Mouse (Mus musculus) gastrocnemius, adult 18-20 months (tissue): ENCODE data around the gene Slc12a4. TPM values are rescaled to one million over a fixed set of nuclear protein-coding genes. Genes with fewer than 3 reads are reported as not detected.
A peak's percentile ranks its signal among the peaks of the same experiment; 100 is the strongest.
"Not testable (repeated sequence)": the region's sequence is repeated elsewhere in the genome, so short reads cannot be mapped to it uniquely, and the experiment has no call there.

Experiments
- DNase-seq: peaks from one replicate; pipeline ENCODE4 v3.0.0; 2021; ENCODE audit warnings: low spot score
- long read RNA-seq, 2 experiments: library from polyadenylated mRNA; stranded (forward); transcript quantifications; one replicate each; pipeline ENCODE4 v2.0.0; 2021
- total RNA-seq, 2 experiments: library from RNA; stranded (reverse); gene quantifications; 2 replicates each; pipeline ENCODE4 v1.2.3; 2021

Gene Slc12a4
- 10 to 100 TPM in 1 of 2 experiments, 1 to 10 TPM in 1; 8.7 to 16.1 TPM for total RNA-seq
- long read RNA-seq, experiment 1, transcript Slc12a4-202 (24 exons, 3,755 nt) = major isoform, 16 of 21 reads
- long read RNA-seq, experiment 1, partial matches to known transcripts = 2 of 21 reads
- long read RNA-seq, experiment 1, other reads (novel, unspliced or antisense) = 3 of 21 reads
- long read RNA-seq, experiment 2, transcript Slc12a4-202 (24 exons, 3,755 nt) = major isoform, 14 of 18 reads
- long read RNA-seq, experiment 2, partial matches to known transcripts = 2 of 18 reads
- long read RNA-seq, experiment 2, other reads (novel, unspliced or antisense) = 2 of 18 reads

DNA sequence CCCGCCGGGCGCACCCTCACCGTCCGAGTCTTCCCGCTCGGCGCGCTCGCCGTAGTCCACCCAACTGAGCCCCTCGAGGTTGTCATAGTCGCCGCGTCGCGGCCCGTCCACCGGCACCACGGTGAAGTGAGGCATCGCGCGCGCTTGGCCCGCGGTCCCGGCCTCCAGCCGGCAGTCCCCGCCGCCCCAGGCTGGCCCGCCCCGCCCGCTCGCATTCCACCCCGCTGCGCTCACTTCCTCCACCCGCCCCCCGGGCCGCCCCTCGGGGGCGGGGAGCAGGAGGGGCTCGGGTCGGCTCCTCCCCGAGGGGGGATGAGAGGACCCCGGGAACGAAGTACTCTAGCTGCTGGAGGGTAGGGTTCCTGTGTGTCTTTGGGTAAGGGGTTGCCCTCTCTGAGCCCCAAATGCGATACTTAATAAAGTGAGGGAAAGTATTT, at the start of gene Slc12a4:
Slc12a4 (minus strand) TSS at position 193 of the 437 bp plus-strand sequence.
- DNase-seq = peak; percentile 79

DNA sequence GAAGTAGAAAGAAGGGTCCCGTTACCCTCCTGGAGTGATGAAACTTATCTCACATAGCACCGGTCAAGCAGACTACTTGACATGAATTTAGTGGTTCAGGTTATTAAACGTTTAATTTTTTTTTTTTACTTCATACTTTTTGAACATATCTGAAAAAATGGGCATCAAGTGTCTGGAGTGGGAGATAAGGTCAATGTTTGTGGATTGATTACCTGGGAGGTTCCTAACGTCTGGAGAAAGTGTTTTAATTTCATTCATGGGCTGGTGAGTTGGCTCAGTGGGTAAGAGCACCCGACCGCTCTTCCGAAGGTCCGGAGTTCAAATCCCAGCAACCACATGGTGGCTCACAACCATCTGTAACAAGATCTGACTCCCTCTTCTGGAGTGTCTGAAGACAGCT, 46.3 kb upstream of the Slc12a4 start:
- DNase-seq = not testable (repeated sequence)

DNA sequence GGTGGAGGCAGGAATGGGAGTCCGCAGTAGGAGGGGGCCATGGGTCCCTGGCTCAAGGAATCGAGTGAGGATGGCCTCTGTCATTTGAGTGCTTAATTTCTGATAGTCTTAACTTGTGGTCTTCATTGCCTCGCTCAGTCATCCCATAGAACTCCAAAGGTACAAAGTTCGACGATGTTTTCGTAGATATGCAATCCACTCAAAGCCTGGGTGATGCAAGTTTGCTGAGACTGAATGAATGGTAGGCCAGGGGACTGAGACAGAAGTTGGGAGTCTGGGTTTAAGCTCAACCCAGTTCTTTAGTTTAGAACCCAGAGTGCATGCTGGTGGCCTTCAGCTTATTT, 45.7 kb upstream of the Slc12a4 start, which contains the start of gene Ddx28:
Ddx28 (minus strand) TSS at position 240 of the 344 bp plus-strand sequence.
- no peak for DNase-seq

DNA sequence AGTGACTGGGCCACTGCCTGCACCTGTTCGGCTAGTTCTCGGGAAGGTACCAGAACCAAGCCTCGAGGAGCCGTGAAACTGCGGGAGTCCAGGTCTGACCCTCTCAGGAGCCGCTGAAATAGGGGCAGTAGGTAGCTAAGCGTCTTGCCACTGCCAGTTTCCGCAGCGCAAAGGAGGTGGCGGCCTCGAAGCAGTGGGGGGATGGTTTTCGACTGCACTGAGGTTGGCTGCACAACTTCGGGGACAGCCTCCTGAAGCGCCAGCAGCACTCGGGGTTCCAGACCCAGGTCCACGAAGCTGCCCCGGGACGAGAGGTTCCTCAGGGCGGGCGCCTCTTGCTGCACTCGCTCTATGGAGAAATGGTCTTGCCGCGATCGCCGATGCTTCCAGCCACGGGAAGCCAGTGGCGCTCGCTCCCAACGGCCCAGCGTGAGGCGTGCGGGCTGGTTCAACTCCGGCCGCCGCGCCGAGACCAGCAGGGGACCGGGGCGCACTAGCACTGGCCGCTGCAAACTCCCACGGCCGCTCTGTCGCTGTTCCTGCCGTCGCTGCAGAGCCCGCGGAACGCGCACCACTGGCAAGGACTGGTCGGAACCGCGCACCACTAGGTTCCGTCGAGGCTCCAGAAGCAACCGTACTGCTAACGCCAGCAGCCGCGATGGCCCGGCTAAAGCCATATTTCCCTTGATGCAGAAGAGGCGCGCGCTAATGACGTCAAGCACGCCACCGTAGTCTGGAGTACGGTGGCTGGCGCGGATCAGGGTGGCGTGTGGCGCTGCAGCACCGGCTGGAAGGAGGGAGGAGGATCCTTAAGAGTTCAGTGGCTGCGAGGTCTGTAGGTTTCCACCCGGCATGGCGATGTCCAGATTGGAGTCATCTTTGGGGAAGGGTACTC, 45.1 kb upstream of the Slc12a4 start:
- DNase-seq = peak; percentile 89

DNA sequence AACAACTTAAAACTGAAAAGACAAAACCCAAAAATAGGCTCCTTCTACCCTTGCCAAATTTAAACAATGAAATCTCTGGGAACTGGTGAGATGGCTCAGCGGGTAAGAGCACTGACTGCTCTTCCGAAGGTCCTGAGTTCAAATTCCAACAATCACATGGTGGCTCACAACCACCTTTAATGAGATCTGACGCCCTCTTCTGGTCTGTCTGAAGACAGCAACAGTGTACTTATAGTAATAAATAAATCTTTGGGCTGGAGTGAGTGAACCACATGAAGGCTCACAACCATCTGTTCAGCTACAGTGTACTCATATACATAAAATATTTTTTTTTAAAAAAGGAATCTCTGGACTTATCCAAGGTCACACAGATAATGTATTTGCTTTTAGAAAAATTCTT, 42.0 kb upstream of the Slc12a4 start:
- not testable (repeated sequence) for DNase-seq

DNA sequence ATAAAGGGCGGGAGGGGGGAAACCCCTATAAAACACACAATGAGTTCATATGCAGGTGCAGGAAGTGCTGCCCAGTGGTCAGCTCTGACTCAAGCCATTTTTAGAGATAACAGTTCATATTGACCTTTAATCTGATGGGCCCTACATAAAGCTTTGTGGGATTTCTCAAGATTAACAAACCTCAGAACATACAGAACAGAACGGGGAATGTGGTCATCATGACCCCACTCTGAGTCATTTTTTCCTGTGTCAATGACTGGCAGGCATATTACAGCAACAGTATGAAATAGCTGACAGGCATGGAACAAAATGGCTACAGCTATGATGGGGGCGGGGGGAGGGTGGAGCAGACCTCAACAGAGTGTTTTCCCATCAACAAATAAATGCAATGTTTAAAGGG, 41.2 kb upstream of the Slc12a4 start:
- no peak for DNase-seq

DNA sequence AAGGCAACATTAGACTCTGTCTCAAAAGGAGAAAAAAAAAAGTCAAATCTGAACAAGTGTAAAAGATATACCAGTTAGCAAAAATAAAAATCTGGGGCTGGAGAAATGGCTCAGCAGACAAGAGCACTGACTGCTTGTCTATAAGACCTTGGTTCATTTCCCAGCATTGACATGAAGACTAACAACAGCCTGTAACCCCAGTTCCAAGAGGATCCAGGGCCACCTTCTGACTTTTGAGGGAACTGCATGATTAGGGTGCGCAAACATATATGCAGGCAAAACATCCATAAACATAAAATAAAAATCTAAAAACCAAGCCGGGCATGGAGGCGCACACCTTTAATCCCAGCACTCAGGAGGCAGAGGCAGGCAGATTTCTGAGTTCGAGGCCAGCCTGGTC, 40.5 kb upstream of the Slc12a4 start:
- no peak for DNase-seq

DNA sequence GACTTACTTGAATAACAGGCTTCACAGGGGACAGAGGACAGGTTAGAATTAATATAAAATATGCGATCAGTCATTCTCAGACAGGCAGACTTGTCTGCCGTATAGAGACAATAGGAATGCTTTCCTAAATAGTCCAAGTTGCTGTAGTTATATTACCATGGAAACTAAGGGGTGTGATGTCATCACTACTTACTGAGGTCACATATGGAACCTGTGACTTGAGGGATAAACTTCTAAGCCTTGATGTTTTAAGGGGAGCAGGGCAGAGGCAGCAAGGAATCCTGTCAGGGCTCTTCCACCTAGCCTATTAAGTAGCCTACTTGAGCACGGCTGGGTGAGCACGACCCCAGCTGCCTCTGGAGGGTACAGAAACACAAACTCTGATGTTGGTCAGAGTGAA, 40.0 kb upstream of the Slc12a4 start, which contains the start of gene Dpep2nb:
Dpep2nb (minus strand) TSS at position 101 of the 400 bp plus-strand sequence.
- DNase-seq = no peak

DNA sequence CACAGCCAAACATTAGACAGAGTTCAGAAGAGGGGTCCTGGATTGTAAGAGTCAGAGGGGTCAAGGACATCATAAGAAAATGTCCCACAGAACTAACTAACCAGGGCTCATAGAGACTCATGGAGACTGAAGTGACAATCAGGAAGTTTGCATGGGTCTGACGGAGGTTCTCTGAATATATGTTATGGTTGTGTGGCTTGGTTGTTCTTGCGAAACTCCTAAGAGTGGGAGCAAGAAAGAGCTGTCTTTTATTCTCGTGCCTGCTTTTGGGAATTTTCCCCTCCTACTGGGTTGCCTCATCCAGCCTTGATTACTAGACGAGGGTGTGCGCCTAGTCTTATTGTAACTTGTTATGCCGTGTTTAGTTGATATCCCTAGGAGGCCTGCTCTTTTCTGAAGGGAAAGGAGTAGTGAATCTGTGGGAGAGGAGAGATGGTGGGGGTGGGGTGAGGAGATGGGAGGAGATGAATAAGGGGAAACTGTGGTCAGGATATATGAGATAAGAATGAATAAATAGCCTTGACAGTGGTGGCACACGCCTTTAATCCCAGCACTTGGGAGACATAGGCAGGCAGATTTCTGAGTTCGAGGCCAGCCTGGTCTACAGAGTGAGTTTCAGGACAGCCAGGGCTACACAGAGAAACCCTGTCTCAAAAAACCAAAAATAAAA, 38.8 kb upstream of the Slc12a4 start:
- no peak for DNase-seq

DNA sequence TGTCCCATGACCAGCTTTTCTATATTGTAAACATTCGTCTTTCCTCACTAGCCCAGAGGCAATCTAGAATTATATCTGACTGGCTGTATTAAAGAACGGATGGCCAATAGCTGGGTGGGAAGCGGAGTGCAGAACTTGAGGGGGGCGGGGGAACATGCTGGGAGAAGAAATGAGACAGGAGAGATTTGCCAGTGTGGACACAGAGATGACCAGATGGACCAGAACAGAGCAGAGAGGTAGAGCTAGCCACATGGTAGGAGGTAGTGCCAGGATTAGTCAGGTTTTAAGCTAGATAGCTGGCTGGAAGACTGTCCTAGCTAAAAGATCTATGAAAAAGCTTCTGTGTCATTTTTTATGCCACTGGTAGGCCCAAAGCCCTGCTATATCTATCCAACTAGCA, 36.0 kb upstream of the Slc12a4 start:
- no peak for DNase-seq

DNA sequence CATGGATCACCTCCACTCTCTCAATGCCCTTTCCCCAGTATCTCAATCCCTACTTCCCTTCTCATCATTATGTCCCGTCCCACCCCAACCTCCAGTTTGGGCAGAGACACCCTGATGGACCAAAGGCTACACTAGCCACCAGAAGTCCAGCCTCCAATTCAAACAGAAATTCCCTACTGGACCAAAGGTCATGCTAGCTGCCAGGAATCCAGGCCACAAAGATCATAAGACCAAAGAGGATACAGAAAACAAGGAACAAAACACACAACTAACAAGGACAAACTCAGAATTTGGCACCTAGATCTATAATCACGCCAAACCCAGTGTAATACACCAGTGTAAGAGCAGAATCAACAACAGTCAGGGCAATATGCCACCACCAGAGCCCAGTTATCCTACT, 33.1 kb upstream of the Slc12a4 start:
- DNase-seq = no peak

DNA sequence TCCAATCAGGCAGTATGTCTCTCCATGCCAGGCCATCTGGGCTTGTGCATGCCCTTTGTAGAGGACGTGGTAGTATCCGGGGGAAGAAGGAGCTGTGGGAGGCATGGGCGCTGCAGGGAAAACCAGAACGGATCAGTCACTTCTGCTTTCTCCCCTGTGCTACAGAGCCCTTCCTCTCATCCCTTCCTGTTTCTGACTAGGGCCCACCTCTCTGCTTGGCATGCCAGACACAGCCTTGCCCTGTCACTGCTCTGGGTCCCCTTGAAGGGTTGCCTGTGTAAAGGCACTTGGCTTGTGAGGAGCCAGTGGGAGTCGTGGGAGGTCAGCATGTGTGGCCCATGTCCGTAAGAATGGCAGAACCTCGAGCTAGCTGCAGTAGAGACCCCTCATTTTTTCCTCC, 30.5 kb upstream of the Slc12a4 start:
- peak; percentile 11 for DNase-seq

DNA sequence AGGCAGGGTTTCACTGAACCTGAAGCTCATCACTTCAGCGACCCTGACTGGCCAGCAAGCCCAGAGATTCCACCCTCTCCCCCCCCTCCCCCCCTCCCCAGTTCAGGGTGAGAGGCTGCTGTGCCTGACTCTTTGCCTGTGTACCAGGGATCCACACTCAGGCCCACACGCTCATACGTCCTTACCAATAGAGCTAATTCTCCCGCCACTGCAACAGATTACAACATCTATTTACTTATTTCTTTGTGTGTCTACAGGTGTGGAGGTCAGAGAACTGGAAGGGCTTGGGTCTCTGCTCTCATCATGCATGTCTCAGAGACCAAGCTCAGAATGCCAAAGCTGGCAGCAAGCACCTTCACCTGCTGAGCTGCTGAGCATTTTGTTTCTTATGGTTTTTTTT, 27.3 kb upstream of the Slc12a4 start:
- DNase-seq = no peak

DNA sequence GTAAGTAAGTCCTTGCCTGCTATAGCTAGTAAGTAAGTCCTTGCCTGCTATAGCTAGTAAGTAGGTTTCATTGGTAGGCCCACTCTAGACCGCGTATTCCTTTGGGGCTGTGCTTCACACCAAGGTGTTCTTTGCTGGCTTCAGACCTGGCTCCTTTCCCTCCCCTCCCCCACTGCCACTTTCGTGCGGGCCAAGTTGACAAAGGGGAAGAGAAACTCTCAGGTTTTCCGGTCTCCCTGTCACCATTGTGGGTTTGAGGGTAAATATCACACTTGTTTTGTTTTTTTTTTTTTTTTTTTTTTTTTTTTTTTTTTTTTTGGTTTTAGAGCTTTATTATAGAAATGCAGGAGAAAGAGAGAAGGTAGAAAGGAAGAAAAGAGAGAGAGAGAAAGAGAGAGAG, 26.6 kb upstream of the Slc12a4 start:
- no peak for DNase-seq

DNA sequence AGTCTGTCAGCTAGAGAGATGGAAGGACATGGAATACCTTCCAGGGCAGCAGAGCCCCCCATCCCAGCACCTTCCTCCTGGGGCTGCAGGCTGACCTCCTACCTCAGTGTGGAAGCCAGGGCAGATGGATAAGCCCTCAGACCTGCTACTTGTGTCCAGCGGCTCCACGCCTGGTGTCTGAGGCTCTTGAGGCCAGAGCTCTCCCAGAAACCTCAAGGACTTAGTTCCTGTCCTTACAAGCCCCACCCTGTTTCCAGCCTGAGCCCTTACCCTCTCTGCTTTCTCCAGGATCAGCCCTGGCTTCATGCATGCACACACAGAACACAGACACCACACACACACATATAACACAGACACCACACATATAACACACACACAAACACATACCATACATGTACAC, 25.6 kb upstream of the Slc12a4 start:
- DNase-seq = no peak

DNA sequence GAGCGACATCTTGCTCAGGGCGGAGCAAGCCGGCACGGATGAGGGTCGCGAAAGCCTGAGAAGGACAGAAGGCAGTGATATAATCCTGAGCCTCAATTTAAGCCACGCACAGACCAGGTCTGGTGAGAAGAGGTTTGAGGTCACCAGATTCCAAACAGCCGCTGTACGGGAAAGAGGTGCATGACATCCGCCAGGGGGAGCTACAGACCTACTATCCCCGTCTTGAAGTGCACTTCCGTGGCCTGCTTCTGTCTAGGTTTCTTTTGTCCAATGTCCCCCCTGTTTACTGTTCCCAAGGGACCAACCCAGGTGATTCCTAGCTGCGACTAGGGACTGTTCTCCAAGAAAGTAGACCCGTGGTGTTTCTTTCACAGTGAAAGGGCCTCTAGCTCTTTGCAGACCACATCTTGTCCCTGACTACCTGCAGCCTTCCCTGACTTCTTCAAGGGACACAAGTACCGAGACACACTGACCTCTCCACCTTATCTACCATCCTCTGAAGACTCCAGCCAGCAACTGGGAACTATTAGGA, 25.0 kb upstream of the Slc12a4 start, which contains the start of gene Dus2:
Dus2 (plus strand) TSS at position 482 of the 532 bp plus-strand sequence.
- peak; percentile 87 for DNase-seq

DNA sequence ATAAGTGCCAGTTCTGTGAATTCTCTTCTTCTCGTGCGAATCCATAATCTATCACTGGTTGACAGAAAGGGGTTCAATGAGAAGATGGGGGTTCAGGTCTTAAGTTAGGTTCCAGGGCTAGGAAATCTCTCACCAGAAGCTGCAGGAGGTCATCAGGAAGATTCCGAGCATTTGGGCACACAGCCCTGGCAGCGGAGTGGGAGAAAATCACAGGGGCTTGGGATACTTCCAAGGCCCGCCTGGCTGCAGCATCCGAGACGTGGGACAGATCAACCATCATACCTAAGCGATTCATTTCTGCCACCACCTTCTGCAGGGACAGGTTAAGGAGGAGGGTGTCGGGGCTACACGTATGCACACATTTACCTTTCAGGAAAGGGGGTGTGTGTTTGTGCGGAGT, 22.6 kb upstream of the Slc12a4 start:
- no peak for DNase-seq

DNA sequence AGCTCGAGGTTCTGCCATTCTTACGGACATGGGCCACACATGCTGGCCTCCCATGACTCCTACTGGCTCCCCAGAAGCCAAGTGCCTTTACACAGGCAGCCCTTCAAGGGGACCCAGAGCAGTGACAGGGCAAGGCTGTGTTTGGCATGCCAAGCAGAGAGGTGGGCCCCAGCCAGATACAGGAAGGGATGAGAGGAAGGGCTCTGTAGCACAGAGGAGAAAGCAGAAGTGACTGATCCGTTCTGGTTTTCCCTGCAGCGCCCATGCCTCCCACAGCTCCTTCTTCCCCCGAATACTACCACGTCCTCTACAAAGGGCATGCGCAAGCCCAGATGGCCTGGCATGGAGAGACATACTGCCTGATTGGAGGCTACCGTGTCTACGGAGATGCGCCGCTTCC, 17.5 kb upstream of the Slc12a4 start:
- not testable (repeated sequence) for DNase-seq

DNA sequence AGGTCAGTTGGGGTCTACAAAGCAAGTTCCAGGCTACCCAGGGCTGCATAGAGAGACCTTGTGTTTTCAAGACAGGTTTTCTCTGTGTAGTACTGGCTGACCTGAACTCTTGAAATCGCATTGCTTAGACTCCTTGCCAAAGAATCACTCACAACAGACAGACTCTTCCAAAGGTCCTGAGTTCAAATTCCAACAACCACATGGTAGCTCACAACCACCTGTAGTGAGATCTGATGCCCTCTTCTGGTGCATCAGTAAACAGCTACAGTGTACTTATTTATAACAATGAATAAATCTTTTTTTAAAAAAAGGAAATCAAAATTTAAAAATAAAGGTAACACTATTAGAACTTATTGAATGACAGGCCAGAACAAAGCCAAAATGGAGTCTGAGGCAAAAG, 15.2 kb upstream of the Slc12a4 start:
- no peak for DNase-seq

DNA sequence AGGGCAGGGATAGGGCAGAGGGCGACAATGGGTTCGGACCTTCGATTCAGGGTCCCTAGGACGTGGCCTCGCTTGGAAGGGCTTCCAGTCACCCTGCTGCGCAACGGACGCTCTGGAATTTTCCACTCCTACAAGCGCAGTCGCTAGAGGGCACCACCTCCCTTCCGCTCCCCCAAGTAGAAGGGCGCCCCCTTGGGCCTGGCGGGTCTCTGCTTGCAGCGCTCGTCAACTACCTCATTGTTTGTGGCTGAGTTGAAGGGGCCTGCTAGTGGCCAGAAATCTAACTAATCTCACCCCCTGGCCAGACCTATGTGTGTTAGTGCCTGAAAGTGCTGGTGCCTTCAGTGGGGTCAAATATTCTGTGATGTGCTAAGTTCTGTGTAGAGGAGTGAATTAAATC, 13.4 kb upstream of the Slc12a4 start, which contains the start of gene Dpep3:
Dpep3 (minus strand) TSS at position 105 of the 400 bp plus-strand sequence.
- no peak for DNase-seq

DNA sequence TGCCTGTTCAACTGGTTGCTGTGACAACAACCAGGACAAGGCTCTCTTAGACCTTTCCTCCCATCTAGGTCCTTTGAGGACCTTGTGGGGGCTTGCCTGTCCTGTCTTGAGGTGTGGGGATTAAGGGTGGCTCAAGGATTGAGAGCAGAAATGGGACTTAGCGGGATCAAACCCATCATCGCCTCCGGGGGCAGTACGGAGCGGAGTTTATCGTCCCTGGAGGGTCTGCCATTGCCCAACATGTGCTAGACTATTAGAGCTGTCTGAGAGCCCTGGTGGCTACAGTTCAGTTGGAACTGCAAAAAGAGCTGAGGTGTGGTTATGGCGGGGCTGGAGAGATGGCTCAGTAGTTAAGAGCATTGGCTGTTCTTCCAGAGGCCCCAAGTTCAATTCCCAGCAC, 9.5 kb upstream of the Slc12a4 start:
- DNase-seq = no peak
